Mouse (Mus musculus) midbrain, embryonic 12.5 days (tissue): ENCODE data around the gene Sars2. TPM values are rescaled to one million over a fixed set of nuclear protein-coding genes. Genes with fewer than 3 reads are reported as not detected.

ENCODE experiments used
- ATAC-seq: fragments of 200-750 bp; cut with Nextera tagmentation; 2 replicates; pipeline ENCODE4 v1.8.0; 2017; ENCODE audit warnings: low read depth, moderate TSS enrichment, moderate library complexity; ENCODE audit not compliant: low FRiP score
- H3K27ac ChIP-seq: fragments of 300-500 bp; sonication (generic); replicated peaks from 2 replicates; pipeline ENCODE4 v1.5.1; 2016; ENCODE audit warnings: mild to moderate bottlenecking
- H3K27me3 ChIP-seq: fragments of 300-500 bp; sonication (generic); 2 replicates; pipeline ENCODE4 v1.6.1; 2016; ENCODE audit warnings: mild to moderate bottlenecking
- H3K36me3 ChIP-seq: fragments of 300-500 bp; sonication (generic); 2 replicates; pipeline ENCODE4 v1.6.1; 2016
- H3K4me1 ChIP-seq: fragments of 300-500 bp; sonication (generic); 2 replicates; pipeline ENCODE4 v1.6.1; 2016
- H3K4me2 ChIP-seq: fragments of 300-500 bp; sonication (generic); replicated peaks from 2 replicates; pipeline ENCODE4 v1.6.1; 2016; ENCODE audit warnings: mild to moderate bottlenecking, moderate library complexity
- H3K4me3 ChIP-seq: fragments of 300-500 bp; sonication (generic); 2 replicates; pipeline ENCODE4 v1.5.1; 2016; ENCODE audit warnings: mild to moderate bottlenecking
- H3K9ac ChIP-seq: fragments of 300-500 bp; sonication (generic); replicated peaks from 2 replicates; pipeline ENCODE4 v1.6.1; 2016; ENCODE audit warnings: mild to moderate bottlenecking, moderate library complexity
- H3K9me3 ChIP-seq: fragments of 300-500 bp; sonication (generic); 2 replicates; pipeline ENCODE4 v1.6.1; 2016; ENCODE audit warnings: mild to moderate bottlenecking
- WGBS: fragments of 180-500 bp; shearing (Covaris S2); methylation state at CpG from one replicate; pipeline ENCODE4 v1.1.7; 2016; 5-methylcytosine and 5-hydroxymethylcytosine counted together
- polyA plus RNA-seq: library from polyadenylated mRNA; unstranded; fragments of >200 nt; fragmentation: Nextera tagmentation; extraction: Ambion mirVana; gene quantifications from 2 replicates; pipeline ENCODE4 v1.2.1, GENCODE M21; 2016

Sars2 gene
- polyA plus RNA-seq, 1 experiment from 2014 or later = 30.9 TPM

DNA sequence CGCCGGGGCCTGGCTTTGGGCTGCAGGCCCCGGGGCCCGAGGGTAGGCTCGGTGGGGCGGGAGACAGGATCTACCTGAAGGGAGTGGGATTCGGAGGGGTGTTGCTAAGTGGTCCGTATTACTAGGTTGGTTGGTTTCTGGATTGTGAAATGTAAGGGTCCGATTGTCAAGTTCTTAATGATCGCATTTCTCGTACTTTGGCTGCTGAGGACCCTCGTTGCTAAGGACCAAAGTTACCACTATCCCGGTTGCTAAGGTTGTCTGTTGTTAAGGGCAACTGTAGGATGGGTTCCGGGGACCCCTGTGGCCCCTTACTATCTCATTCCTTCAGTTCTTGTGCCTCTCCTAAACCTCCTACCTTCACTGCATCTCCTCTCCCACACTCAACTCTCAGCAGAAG is 25.1 kb downstream of the Sars2 start:
- peak; percentile 16 for ATAC-seq
- no peak overlapping the region for H3K27ac ChIP-seq
- WGBS = 6% methylated on average over 14 of the region's 14 CpGs

DNA sequence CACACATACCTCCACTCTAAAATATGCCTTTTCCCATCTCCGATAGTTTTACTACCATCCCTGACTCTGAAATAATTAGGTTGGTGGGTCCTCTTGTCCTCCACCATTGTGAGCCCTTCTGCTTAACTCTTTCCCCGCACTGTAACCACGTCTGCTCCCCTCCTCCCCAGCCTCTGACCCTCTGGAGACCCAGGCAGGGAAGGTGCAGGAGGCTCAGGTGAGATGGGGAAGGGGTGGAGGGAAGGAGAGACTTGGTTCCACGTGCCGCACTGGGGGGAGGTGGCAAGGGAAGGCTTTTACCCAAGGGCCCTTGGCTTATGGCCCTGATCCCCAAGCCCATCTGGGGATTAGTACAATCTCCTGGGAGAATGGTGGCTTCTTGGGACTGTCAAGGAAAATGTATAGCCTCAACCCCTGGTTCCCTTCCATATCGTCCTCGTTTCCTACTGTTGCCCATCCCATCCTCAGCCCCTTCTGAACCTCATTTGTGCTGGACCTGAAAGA is 25.7 kb downstream of the Sars2 start, which contains the start of gene Nfkbib:
Gene Nfkbib, minus strand, starts transcription at position 51 of the 504 bp plus-strand sequence.
- Histone ChIP-seq H3K4me2 (peak within 1 kb of the TSS; percentile 68), H3K9ac (peak within 1 kb of the TSS; percentile 80), H3K27ac (no peak within 1 kb of the TSS), H3K9me3 (no peaks in the 10 kb centered on the region), H3K36me3 (peaks cover 11% of the 10 kb centered on the region; the same call in 1 of the 2 replicates), H3K4me1 (peaks cover 31% of the 10 kb centered on the region), H3K27me3 (no peaks in the 10 kb centered on the region), H3K4me3 (peak within 1 kb of the TSS; percentile 79)
- WGBS = 59% methylated on average over 7 of the region's 7 CpGs
- no peak for ATAC-seq

More for the DNA sequence above, 25.1 kb downstream of the Sars2 start:
- Histone ChIP-seq H3K4me1 (peaks cover 31% of the 10 kb centered on the region), H3K36me3 (peaks cover 5% of the 10 kb centered on the region; the same call in 1 of the 2 replicates), H3K4me2 (peak overlapping the region; percentile 65), H3K9me3 (no peaks in the 10 kb centered on the region), H3K9ac (peak overlapping the region; percentile 80), H3K27me3 (no peaks in the 10 kb centered on the region), H3K4me3 (peak overlapping the region; percentile 79)

DNA sequence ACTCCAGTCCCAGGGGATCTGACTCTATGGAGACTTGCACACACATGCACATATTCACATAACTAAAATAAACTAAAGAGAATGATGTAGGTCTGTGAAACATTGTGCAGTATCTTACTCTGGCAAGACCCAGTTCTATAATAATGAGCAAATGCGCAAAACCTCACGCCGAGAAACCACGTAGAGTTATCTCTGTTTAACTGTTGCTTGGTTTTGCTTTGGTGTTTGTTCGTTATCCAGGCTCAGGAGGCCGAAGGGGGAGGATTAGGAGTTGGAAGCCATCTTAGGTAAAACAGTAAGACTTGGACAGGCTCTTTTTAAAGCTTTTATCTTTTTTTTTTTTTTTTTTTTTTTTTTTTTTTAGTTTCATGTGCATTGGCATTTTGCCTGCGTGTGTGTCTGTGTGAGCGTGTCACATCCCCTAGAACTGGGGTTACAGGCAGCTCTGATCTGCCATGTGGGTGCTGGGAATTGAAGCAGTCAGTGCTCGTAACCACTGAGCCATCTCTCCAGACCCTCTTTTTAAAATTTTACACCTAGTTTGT is 27.7 kb downstream of the Sars2 start:
- ATAC-seq = no peak
- Histone ChIP-seq H3K4me3 (no peak overlapping the region), H3K9me3 (no peaks in the 10 kb centered on the region), H3K27me3 (no peaks in the 10 kb centered on the region), H3K4me1 (peaks cover 31% of the 10 kb centered on the region), H3K27ac (no peak overlapping the region), H3K36me3 (0 out of 2 replicates have a peak, but pooled peaks cover 8% of the 10 kb centered on the region), H3K9ac (no peak overlapping the region), H3K4me2 (no peak overlapping the region)
- 92% methylated on average over 9 of the region's 9 CpGs for WGBS

DNA sequence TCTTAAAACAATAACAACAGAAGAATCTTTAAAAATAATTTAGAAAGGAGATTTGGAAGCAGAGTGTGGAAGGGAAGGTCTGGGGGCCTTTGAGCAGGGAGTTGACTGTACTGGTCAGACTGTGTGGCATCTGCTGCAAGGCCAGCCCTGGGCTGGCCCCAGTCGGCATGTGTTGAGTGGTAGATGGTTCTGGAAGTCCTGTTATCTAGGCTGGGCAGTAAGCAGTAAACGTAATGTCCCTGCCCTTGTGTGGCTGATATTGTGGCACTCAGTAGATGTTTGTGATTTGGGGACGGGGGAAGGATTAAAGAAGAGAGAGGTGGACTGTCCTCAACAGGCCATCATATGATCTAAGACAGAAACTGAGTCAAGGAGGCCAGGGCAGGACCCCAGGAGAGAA is 28.5 kb downstream of the Sars2 start:
- no peak overlapping the region for H3K27ac ChIP-seq
- no peaks in the 10 kb centered on the region for H3K27me3 ChIP-seq
- H3K9ac ChIP-seq = no peak overlapping the region
- no peak for ATAC-seq
- peaks cover 24% of the 10 kb centered on the region for H3K4me1 ChIP-seq
- WGBS = 92% methylated on average over 3 of the region's 3 CpGs
- no peaks in the 10 kb centered on the region for H3K9me3 ChIP-seq
- 0 out of 2 replicates have a peak, but pooled peaks cover 8% of the 10 kb centered on the region for H3K36me3 ChIP-seq
- no peak overlapping the region for H3K4me3 ChIP-seq
- no peak overlapping the region for H3K4me2 ChIP-seq

DNA sequence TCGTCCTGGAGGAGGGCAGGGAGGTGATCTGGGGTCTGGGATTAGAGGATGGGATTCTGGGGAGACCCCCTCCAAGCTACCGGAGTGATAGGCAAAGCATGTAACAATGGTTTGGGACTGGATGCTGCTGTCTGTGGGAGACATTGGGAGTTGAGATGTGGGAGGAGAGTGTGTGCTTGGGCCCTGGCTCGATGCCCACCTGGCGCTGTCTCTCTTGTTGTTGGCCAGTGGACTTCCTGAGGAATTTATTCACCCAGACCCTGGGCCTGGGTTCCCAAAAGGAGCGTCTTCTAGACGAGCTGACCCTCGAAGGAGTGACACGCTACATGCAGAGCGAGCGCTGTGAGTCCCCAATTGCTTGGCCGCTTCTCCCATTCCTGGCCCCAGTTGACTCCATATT is 30.1 kb downstream of the Sars2 start:
- H3K4me1 ChIP-seq = peaks cover 16% of the 10 kb centered on the region
- H3K4me3 ChIP-seq = no peak overlapping the region
- no peak overlapping the region for H3K4me2 ChIP-seq
- WGBS = 91% methylated on average over 11 of the region's 11 CpGs
- ATAC-seq = no peak
- H3K9me3 ChIP-seq = no peaks in the 10 kb centered on the region
- H3K36me3 ChIP-seq = peaks cover 13% of the 10 kb centered on the region; the same call in 1 of the 2 replicates
- no peak overlapping the region for H3K9ac ChIP-seq
- H3K27ac ChIP-seq = no peak overlapping the region
- H3K27me3 ChIP-seq = no peaks in the 10 kb centered on the region

DNA sequence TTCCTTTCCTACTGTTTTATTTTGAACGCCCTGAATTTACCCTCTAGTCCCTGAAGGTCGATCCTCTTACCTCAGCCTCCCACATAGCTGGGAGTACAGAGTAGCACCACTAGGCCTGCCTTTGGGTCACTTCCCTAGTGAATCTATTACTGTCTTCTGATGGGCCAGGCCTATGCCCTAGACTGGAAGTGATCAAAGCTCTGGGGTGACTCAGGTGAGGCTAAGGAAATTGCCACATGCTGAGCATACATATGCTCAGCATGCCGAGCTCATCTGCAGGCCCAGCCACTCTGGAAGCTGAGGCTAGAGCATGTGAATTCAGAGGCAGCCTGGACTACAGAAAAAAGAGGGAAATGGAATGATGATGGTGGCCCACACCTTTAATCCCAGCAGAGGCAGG is 31.4 kb downstream of the Sars2 start:
- H3K4me1 ChIP-seq = peaks cover 7% of the 10 kb centered on the region
- H3K9me3 ChIP-seq = no peaks in the 10 kb centered on the region
- no peaks in the 10 kb centered on the region for H3K27me3 ChIP-seq
- WGBS = 73% methylated on average over 3 of the region's 3 CpGs
- H3K4me2 ChIP-seq = no peak overlapping the region
- ATAC-seq = no peak
- peaks cover 20% of the 10 kb centered on the region; the same call in 1 of the 2 replicates for H3K36me3 ChIP-seq
- H3K27ac ChIP-seq = no peak overlapping the region
- H3K9ac ChIP-seq = no peak overlapping the region
- H3K4me3 ChIP-seq = no peak overlapping the region

DNA sequence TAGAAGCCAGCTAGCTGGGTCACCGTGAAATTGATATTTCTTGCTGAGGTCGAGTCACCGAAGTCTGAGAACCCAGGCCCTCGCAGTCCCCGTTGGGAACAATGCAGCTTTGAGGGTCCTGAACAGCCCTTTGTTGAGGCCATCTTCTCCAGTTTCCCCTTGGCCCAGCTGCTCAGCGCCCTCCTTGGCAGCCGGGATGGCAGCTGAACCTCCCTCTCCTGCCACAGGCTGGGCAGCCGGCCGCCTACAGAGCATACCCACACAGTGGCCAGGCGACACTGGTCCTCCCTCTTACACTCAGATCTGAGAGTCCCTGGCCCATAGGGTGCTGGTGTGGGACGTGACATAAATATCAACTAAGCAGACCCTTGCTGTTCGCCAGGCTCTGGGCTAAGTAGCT is 32.4 kb downstream of the Sars2 start:
- peaks cover 22% of the 10 kb centered on the region; the same call in 1 of the 2 replicates for H3K36me3 ChIP-seq
- H3K4me1 ChIP-seq = peaks cover 3% of the 10 kb centered on the region; the same call in 1 of the 2 replicates
- H3K4me2 ChIP-seq = no peak overlapping the region
- H3K9ac ChIP-seq = no peak overlapping the region
- peak overlapping the region; percentile 27; the same call in 1 of the 2 replicates for H3K27ac ChIP-seq
- no peak overlapping the region for H3K4me3 ChIP-seq
- no peaks in the 10 kb centered on the region for H3K27me3 ChIP-seq
- H3K9me3 ChIP-seq = no peaks in the 10 kb centered on the region
- ATAC-seq = 0 out of 2 replicates have a peak, but pooled peaks have one; percentile 30
- 67% methylated on average over 12 of the region's 12 CpGs for WGBS

DNA sequence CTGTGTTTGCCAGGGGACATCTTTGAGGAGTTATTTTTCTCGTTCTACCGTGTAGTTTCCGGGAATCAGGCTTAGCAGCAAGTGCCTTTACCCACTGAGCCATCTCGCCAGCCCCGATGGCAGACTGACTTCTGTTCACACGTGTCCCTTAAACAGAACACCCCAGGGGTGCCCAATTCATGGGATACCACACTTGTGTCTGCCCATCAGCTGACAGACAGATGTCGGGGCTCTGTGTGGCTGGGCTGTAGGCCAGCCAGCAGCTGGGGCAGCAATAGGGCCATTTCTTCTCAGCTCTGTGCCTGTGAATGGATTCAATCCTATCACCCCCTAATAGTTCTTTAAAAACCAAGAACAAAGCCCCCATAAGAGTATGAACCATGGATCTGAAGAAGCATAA is 33.3 kb downstream of the Sars2 start:
- peaks cover 22% of the 10 kb centered on the region; the same call in 1 of the 2 replicates for H3K36me3 ChIP-seq
- no peak overlapping the region for H3K4me3 ChIP-seq
- H3K9ac ChIP-seq = no peak overlapping the region
- no peak for ATAC-seq
- H3K9me3 ChIP-seq = no peaks in the 10 kb centered on the region
- 88% methylated on average over 7 of the region's 7 CpGs for WGBS
- H3K4me2 ChIP-seq = no peak overlapping the region
- no peaks in the 10 kb centered on the region for H3K27me3 ChIP-seq
- H3K4me1 ChIP-seq = peaks cover 2% of the 10 kb centered on the region
- no peak overlapping the region for H3K27ac ChIP-seq

DNA sequence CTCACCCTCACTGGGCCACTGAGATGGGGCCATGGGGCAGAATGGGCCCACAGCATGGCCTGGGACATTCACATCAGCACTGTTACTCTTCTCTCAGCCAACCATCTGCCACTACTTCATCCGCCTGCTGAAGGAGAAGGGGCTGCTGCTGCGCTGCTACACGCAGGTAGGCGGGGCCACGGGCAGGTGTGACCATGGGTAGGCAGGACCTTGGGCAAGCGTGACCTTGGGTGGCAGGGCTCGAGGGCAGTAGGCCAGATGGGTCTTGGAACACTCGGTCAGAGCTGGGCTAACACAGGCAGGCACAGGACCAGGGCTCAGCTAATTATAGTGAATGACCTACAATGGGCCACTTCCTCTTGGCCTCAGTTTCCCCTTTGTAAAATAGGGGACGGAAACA is 37.0 kb downstream of the Sars2 start:
- H3K9me3 ChIP-seq = no peaks in the 10 kb centered on the region
- WGBS = 89% methylated on average over 9 of the region's 9 CpGs
- H3K4me1 ChIP-seq = peaks cover 7% of the 10 kb centered on the region
- no peak overlapping the region for H3K4me3 ChIP-seq
- ATAC-seq = no peak
- H3K36me3 ChIP-seq = peaks cover 26% of the 10 kb centered on the region
- no peaks in the 10 kb centered on the region for H3K27me3 ChIP-seq
- no peak overlapping the region for H3K9ac ChIP-seq
- H3K27ac ChIP-seq = no peak overlapping the region
- H3K4me2 ChIP-seq = no peak overlapping the region

DNA sequence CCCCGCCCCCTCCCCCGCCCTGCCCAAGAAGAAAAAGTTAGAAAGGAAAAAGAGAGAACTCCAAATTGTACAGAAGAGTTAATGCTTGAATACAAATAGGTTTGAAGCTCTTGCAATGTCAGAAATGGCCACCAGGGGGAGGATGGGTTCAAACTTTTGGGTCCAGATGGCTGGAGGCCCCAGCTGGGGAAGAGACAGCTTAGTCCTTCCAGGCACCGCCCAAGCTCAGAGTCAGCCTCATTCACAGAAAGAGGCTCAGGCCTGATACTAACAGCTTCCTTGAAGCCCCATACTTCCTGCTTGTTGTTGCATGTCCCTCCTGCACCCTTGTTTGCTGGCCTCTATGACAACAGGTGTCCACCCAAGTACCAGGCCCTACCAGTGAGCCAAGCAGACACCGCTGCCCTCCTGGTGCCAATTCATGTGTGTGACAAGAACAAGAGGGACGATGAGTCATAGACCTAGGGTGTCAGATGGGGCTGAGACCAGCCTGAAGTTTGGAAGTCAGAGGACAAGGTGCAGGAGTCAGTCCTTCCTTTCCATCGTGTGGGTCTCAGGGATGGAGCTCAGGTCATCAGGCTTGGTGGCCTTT is 38.4 kb downstream of the Sars2 start:
- H3K4me2 ChIP-seq = no peak overlapping the region
- no peak overlapping the region for H3K4me3 ChIP-seq
- peaks cover 7% of the 10 kb centered on the region for H3K4me1 ChIP-seq
- WGBS = 45% methylated on average over 6 of the region's 6 CpGs
- peak; percentile 73 for ATAC-seq
- H3K27ac ChIP-seq = peak overlapping the region; percentile 20; the same call in 1 of the 2 replicates
- no peaks in the 10 kb centered on the region for H3K9me3 ChIP-seq
- no peak overlapping the region for H3K9ac ChIP-seq
- H3K36me3 ChIP-seq = peaks cover 29% of the 10 kb centered on the region
- no peaks in the 10 kb centered on the region for H3K27me3 ChIP-seq

DNA sequence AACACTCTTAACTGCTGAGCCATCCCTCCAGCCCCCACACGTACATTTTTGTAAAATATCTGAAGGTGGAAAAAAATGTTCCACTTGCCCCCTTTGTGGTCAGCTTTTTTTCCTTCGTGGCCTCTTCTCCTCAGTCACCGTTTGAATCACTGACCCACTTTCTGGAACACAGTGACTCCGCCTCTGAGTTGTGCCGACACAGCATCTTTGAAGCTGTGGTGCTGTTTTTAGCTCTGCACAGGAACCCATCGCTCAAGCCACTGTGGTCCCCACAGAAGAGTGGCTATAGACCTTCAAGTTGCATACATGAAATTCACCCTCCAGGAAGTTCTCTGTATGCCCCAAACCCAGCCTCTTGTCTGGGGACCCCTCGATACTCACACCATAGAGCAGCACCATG is 39.1 kb downstream of the Sars2 start:
- no peaks in the 10 kb centered on the region for H3K27me3 ChIP-seq
- no peak overlapping the region for H3K9ac ChIP-seq
- no peak overlapping the region for H3K4me2 ChIP-seq
- WGBS = 87% methylated on average over 7 of the region's 7 CpGs
- peaks cover 7% of the 10 kb centered on the region for H3K4me1 ChIP-seq
- H3K9me3 ChIP-seq = no peaks in the 10 kb centered on the region
- no peak overlapping the region for H3K27ac ChIP-seq
- H3K36me3 ChIP-seq = peaks cover 35% of the 10 kb centered on the region
- H3K4me3 ChIP-seq = no peak overlapping the region
- ATAC-seq = no peak

DNA sequence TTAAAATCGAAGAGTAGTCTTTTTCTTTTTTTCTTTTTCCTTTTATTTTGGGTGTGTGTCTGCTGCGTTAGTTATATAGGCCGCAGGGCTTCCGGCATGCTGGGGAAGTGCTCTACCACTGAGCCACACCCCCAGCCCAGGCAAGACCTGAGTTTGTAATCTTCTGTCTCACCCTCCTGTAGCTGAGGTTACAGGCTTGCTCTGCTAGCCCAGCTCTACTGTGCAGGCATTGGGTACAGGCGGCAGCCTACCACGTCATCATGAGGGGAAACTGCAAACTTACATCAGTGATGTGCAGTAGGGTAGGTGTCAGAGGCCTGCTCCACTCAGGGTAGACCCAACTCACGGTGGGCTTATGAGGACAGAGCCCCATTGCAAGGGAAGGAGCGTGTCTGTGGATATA is 39.5 kb downstream of the Sars2 start:
- Histone ChIP-seq H3K4me1 (peaks cover 7% of the 10 kb centered on the region), H3K4me3 (no peak overlapping the region), H3K27ac (no peak overlapping the region), H3K27me3 (no peaks in the 10 kb centered on the region), H3K9me3 (no peaks in the 10 kb centered on the region), H3K9ac (no peak overlapping the region), H3K4me2 (no peak overlapping the region), H3K36me3 (peaks cover 39% of the 10 kb centered on the region)
- 91% methylated on average over 8 of the region's 8 CpGs for WGBS
- ATAC-seq = no peak
